Mouse (Mus musculus) myocyte (in vitro differentiated cells): ENCODE measurements around the gene Bco1. TPM values are rescaled to one million over a fixed set of nuclear protein-coding genes. Genes with fewer than 3 reads are reported as not detected.

Experiments
- H3K27me3 ChIP-seq: one replicate; pipeline ENCODE4 v1.6.1; 2011; ENCODE audit not compliant: control insufficient read depth, insufficient read depth, insufficient read length
- H3K36me3 ChIP-seq: one replicate; pipeline ENCODE4 v1.6.1; 2011; ENCODE audit not compliant: control insufficient read depth, insufficient read depth
- H3K4me2 ChIP-seq: one replicate; pipeline ENCODE4 v1.6.1; 2011; ENCODE audit warnings: low read depth, control low read depth
- H3K4me3 ChIP-seq: one replicate; pipeline ENCODE4 v1.5.1; 2011; ENCODE audit warnings: mild to moderate bottlenecking, control low read depth, moderate library complexity
- H3K79me2 ChIP-seq: one replicate; pipeline ENCODE4 v1.6.1; 2011; ENCODE audit not compliant: control insufficient read depth, insufficient read depth
- H3ac ChIP-seq: one replicate; pipeline ENCODE4 v1.6.1; 2011; ENCODE audit not compliant: control insufficient read depth, insufficient read length
- CEBPB ChIP-seq: IDR thresholded peaks from 2 replicates; pipeline ENCODE4 v1.6.1; 2011; ENCODE audit warnings: mild to moderate bottlenecking, moderate library complexity; ENCODE audit not compliant: poor library complexity, insufficient read depth, severe bottlenecking
- E2F4 ChIP-seq: IDR thresholded peaks from one replicate; pipeline ENCODE4 v1.6.1; 2011; ENCODE audit warnings: mild to moderate bottlenecking, control low read depth, moderate library complexity; ENCODE audit not compliant: insufficient read depth
- MAX ChIP-seq: IDR thresholded peaks from one replicate; pipeline ENCODE4 v1.6.1; 2011; ENCODE audit warnings: low read depth, mild to moderate bottlenecking, control low read depth
- MYOD1 ChIP-seq, 3 experiments: IDR thresholded peaks; one replicate each; pipeline ENCODE4 v1.6.1; 2011; ENCODE audit warnings: control low read depth in 2 of 3, low read depth in 2 of 3, mild to moderate bottlenecking in 2 of 3, moderate library complexity in 1 of 3; ENCODE audit not compliant: insufficient read length in 2 of 3, control insufficient read depth in 1 of 3
- MYOG ChIP-seq, 3 experiments: IDR thresholded peaks; one replicate each; pipeline ENCODE4 v1.6.1; 2011; ENCODE audit warnings: control low read depth in 2 of 3, low read depth in 2 of 3, mild to moderate bottlenecking in 2 of 3; ENCODE audit not compliant: insufficient read length in 2 of 3, control insufficient read depth in 1 of 3, insufficient read depth in 1 of 3
- POLR2A ChIP-seq: IDR thresholded peaks from one replicate; pipeline ENCODE4 v1.6.1; 2011; ENCODE audit warnings: low read depth, mild to moderate bottlenecking, control low read depth, moderate library complexity; ENCODE audit not compliant: insufficient read length
- POLR2AphosphoS2 ChIP-seq: IDR thresholded peaks from one replicate; pipeline ENCODE4 v1.6.1; 2011; ENCODE audit warnings: low read depth, control low read depth; ENCODE audit not compliant: insufficient read length
- REST ChIP-seq: IDR thresholded peaks from one replicate; pipeline ENCODE4 v1.6.1; 2011; ENCODE audit warnings: mild to moderate bottlenecking, control low read depth, moderate library complexity; ENCODE audit not compliant: insufficient read depth, insufficient read length
- SRF ChIP-seq: IDR thresholded peaks from one replicate; pipeline ENCODE4 v1.6.1; 2011; ENCODE audit warnings: low read depth; ENCODE audit not compliant: control insufficient read depth, insufficient read length
- TCF12 ChIP-seq: IDR thresholded peaks from one replicate; pipeline ENCODE4 v1.6.1; 2011; ENCODE audit warnings: mild to moderate bottlenecking, control low read depth; ENCODE audit not compliant: poor library complexity, insufficient read depth, severe bottlenecking
- TCF3 ChIP-seq: IDR thresholded peaks from one replicate; pipeline ENCODE4 v1.6.1; 2011; ENCODE audit warnings: low read depth, control low read depth; ENCODE audit not compliant: insufficient read length
- USF1 ChIP-seq: IDR thresholded peaks from one replicate; pipeline ENCODE4 v1.6.1; 2011; ENCODE audit warnings: low read depth, mild to moderate bottlenecking, control low read depth, moderate library complexity
- polyA plus RNA-seq: library from polyadenylated mRNA; unstranded; fragments of >200 nt; fragmentation: generic; extraction: Trizol; gene quantifications from one replicate; pipeline ENCODE4 v1.2.1, GENCODE M21; 2012; ENCODE audit warnings: missing spikeins

Bco1 gene
- polyA plus RNA-seq, 1 experiment, result 0.02 TPM

DNA sequence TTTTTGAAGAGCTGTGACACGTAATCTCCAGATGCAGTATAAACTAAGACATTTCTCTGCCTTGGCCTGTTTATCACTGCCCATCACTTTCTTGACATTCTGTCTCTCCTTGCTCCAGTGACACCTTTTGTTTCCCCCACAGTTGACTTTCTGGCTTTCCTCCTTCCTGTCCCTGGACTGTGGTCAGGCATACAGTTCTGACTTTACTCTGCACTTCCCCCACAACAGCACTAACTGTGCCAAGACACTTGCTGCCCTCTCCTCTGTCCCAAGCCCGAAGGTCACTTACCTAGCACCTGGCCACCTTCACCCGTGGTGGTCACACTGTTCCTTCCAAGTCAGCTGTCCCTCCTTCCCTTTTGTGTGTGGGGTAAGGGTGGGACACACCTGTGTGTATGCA is 76.2 kb downstream of the Bco1 start:
- Histone ChIP-seq H3K27me3 (no peaks in the 10 kb centered on the region), H3K36me3 (no peaks in the 10 kb centered on the region), H3ac (no peak overlapping the region), H3K4me2 (no peak overlapping the region), H3K4me3 (no peak overlapping the region), H3K79me2 (peaks cover 5% of the 10 kb centered on the region)
- no peak for TF ChIP-seq POLR2A
- TF ChIP-seq MYOG (IDR thresholded peaks at IDR 0.05; ENCODE audit: control insufficient read depth in 1 of 3, insufficient read depth in 1 of 3, insufficient read length in 2 of 3, low read depth in 2 of 3), result no peak
- no peak for TF ChIP-seq SRF
- no peak for TF ChIP-seq CEBPB
- TF ChIP-seq TCF12, result no peak
- no peak for TF ChIP-seq E2F4
- no peak for TF ChIP-seq USF1
- TF ChIP-seq POLR2AphosphoS2, result no peak
- TF ChIP-seq MYOD1 (IDR thresholded peaks at IDR 0.05; ENCODE audit: control insufficient read depth in 1 of 3, insufficient read length in 2 of 3, low read depth in 2 of 3), result no peak
- no peak for TF ChIP-seq TCF3
- no peak for TF ChIP-seq REST
- no peak for TF ChIP-seq MAX

DNA sequence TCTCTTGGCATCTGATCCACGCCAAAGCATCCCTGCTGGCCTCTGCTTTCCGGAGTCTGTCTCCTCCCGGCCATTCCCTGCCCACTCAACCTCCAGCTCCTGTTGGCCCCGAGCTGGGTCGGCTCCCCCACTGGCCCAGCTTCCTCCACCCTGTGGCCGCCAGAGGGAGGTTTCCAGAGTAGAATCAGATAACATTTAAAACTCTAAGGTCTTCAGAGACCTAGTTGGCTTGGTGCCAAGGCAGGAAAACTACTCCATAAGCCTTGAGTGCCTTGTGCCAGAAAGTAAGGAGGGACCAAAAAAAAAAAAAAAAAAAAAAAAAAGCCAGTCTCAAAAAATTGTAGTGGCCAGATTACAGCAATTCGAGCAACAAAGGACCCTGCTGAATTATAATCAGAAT is 77.2 kb downstream of the Bco1 start:
- no peak overlapping the region for H3K4me2 ChIP-seq
- no peak overlapping the region for H3K4me3 ChIP-seq
- peaks cover 5% of the 10 kb centered on the region for H3K79me2 ChIP-seq
- H3K36me3 ChIP-seq, result peaks cover 4% of the 10 kb centered on the region
- H3ac ChIP-seq, result no peak overlapping the region
- no peak for TF ChIP-seq TCF3
- TF ChIP-seq MYOD1 (IDR thresholded peaks at IDR 0.05; ENCODE audit: control insufficient read depth in 1 of 3, insufficient read length in 2 of 3, low read depth in 2 of 3), result no peak
- no peak for TF ChIP-seq REST
- TF ChIP-seq MAX, result no peak
- no peak for TF ChIP-seq MYOG (IDR thresholded peaks at IDR 0.05; ENCODE audit: control insufficient read depth in 1 of 3, insufficient read depth in 1 of 3, insufficient read length in 2 of 3, low read depth in 2 of 3)
- TF ChIP-seq CEBPB, result no peak
- no peak for TF ChIP-seq POLR2AphosphoS2
- no peak for TF ChIP-seq TCF12
- no peak for TF ChIP-seq USF1
- no peak for TF ChIP-seq E2F4
- no peaks in the 10 kb centered on the region for H3K27me3 ChIP-seq

DNA sequence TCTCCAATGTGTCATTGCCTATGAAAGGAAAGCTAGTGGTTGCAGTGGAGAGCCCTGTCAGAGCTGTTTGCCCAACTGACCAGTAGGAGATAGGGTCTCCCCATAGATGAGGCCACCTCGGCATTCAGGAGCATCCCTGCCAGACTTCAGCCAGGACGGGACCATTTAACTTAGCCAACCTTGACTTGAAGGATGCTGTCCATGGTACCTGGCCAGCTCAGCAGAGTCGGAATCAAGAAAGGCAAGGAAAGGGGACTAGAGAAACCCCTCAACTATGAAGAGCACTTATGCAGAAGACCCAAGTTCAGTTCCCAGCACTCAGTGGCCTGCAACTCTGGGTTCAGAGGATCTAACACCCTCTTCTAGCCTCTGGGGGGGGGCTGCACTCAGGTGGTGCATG is 78.0 kb downstream of the Bco1 start:
- no peak overlapping the region for H3ac ChIP-seq
- peaks cover 5% of the 10 kb centered on the region for H3K79me2 ChIP-seq
- no peaks in the 10 kb centered on the region for H3K27me3 ChIP-seq
- peaks cover 4% of the 10 kb centered on the region for H3K36me3 ChIP-seq
- no peak overlapping the region for H3K4me2 ChIP-seq
- no peak overlapping the region for H3K4me3 ChIP-seq
- no peak for TF ChIP-seq POLR2A
- peak; percentile 58 for TF ChIP-seq REST
- TF ChIP-seq TCF3, result no peak
- no peak for TF ChIP-seq POLR2AphosphoS2

- Histone ChIP-seq H3K79me2 (peaks cover 5% of the 10 kb centered on the region), H3K4me3 (no peak overlapping the region), H3ac (no peak overlapping the region), H3K36me3 (peaks cover 7% of the 10 kb centered on the region), H3K4me2 (no peak overlapping the region), H3K27me3 (no peaks in the 10 kb centered on the region)
- TF ChIP-seq E2F4 (no peak), MAX (no peak), TCF12 (no peak), REST (no peak), MYOD1 (IDR thresholded peaks at IDR 0.05; ENCODE audit: control insufficient read depth in 1 of 3, insufficient read length in 2 of 3, low read depth in 2 of 3) (no peak), MYOG (IDR thresholded peaks at IDR 0.05; ENCODE audit: control insufficient read depth in 1 of 3, insufficient read depth in 1 of 3, insufficient read length in 2 of 3, low read depth in 2 of 3) (no peak), CEBPB (no peak), USF1 (no peak), POLR2A (no peak), SRF (no peak), TCF3 (no peak), POLR2AphosphoS2 (no peak)
These were observed 78.9 kb downstream of the Bco1 start for GRCm38 (mm10) chr8:117174536-117174935.

GRCm38 (mm10) chr8:117176308-117176707 is 80.7 kb downstream of the Bco1 start:
- no peak overlapping the region for H3K4me3 ChIP-seq
- no peak overlapping the region for H3ac ChIP-seq
- peak; percentile 26 for TF ChIP-seq POLR2A
- no peak for TF ChIP-seq POLR2AphosphoS2
- no peak for TF ChIP-seq SRF
- TF ChIP-seq E2F4, result no peak
- TF ChIP-seq MYOD1 (IDR thresholded peaks at IDR 0.05; ENCODE audit: control insufficient read depth in 1 of 3, insufficient read length in 2 of 3, low read depth in 2 of 3), result peak; percentile 45 to 92 (median 71)
- peak; percentile 52 for TF ChIP-seq TCF12
- no peak for TF ChIP-seq MAX
- peak; percentile 44 to 92 (median 88) for TF ChIP-seq MYOG (IDR thresholded peaks at IDR 0.05; ENCODE audit: control insufficient read depth in 1 of 3, insufficient read depth in 1 of 3, insufficient read length in 2 of 3, low read depth in 2 of 3)
- peak; percentile 60 for TF ChIP-seq TCF3
- TF ChIP-seq USF1, result peak; percentile 47
- H3K27me3 ChIP-seq, result no peaks in the 10 kb centered on the region
- peak overlapping the region; percentile 24 for H3K4me2 ChIP-seq
- H3K79me2 ChIP-seq, result peaks cover 5% of the 10 kb centered on the region
- H3K36me3 ChIP-seq, result peaks cover 9% of the 10 kb centered on the region
